Mouse (Mus musculus) hindbrain, embryonic 10.5 days (tissue): ENCODE results near the gene Map6. TPM values are rescaled to one million over a fixed set of nuclear protein-coding genes. Genes with fewer than 3 reads are reported as not detected.
A peak's percentile ranks its signal among the peaks of the same experiment; 100 is the strongest.

Experiments
- DNase-seq: peaks from one replicate; pipeline ENCODE4 v3.0.0-alpha.2; 2017; ENCODE audit warnings: low spot score
- H3K27ac ChIP-seq: fragments of 300-500 bp; sonication (generic); 2 replicates; pipeline ENCODE4 v1.5.1; 2016; ENCODE audit warnings: mild to moderate bottlenecking, moderate library complexity
- H3K27me3 ChIP-seq: fragments of 300-500 bp; sonication (generic); 2 replicates; pipeline ENCODE4 v1.6.1; 2016; ENCODE audit warnings: mild to moderate bottlenecking; ENCODE audit not compliant: poor library complexity, insufficient read depth, severe bottlenecking
- H3K36me3 ChIP-seq: fragments of 300-500 bp; sonication (generic); 2 replicates; pipeline ENCODE4 v1.6.1; 2016; ENCODE audit warnings: mild to moderate bottlenecking, moderate library complexity
- H3K4me1 ChIP-seq: fragments of 300-500 bp; sonication (generic); replicated peaks from 2 replicates; pipeline ENCODE4 v1.6.1; 2016; ENCODE audit warnings: mild to moderate bottlenecking
- H3K4me3 ChIP-seq: fragments of 300-500 bp; sonication (generic); 2 replicates; pipeline ENCODE4 v1.5.1; 2016; ENCODE audit warnings: mild to moderate bottlenecking, moderate library complexity
- H3K9me3 ChIP-seq: fragments of 300-500 bp; sonication (generic); 2 replicates; pipeline ENCODE4 v1.6.1; 2016; ENCODE audit warnings: mild to moderate bottlenecking, moderate library complexity
- WGBS: fragments of 180-500 bp; shearing (Covaris S2); methylation state at CpG from one replicate; pipeline ENCODE4 v1.1.7; 2016; 5-methylcytosine and 5-hydroxymethylcytosine counted together
- polyA plus RNA-seq: library from polyadenylated mRNA; unstranded; fragments of >200 nt; fragmentation: Nextera tagmentation; extraction: Ambion mirVana; gene quantifications from 2 replicates; pipeline ENCODE4 v1.2.1, GENCODE M21; 2016

Map6 gene
- polyA plus RNA-seq, 1 experiment from 2014 or later, result 65.5 TPM

- H3K9me3 ChIP-seq, result no peaks in the 10 kb centered on the region
- DNase-seq, result peak; percentile 45
- no peak overlapping the region for H3K4me3 ChIP-seq
- H3K27me3 ChIP-seq, result no peaks in the 10 kb centered on the region
- WGBS, result 35% methylated on average over 3 of the region's 3 CpGs
- peak overlapping the region; percentile 1 for H3K27ac ChIP-seq
- no peaks in the 10 kb centered on the region for H3K36me3 ChIP-seq
- peaks cover 54% of the 10 kb centered on the region for H3K4me1 ChIP-seq
Measured at GRCm38 (mm10) chr7:99300650-99301175, 33.5 kb downstream of the Map6 start.

GRCm38 (mm10) chr7:99304029-99304428 is 36.8 kb downstream of the Map6 start:
- WGBS, result 51% methylated on average over 6 of the region's 6 CpGs
- H3K27ac ChIP-seq, result peak overlapping the region; percentile 80
- no peak for DNase-seq
- H3K9me3 ChIP-seq, result no peaks in the 10 kb centered on the region
- no peak overlapping the region for H3K4me3 ChIP-seq
- no peaks in the 10 kb centered on the region for H3K27me3 ChIP-seq
- H3K4me1 ChIP-seq, result peaks cover 83% of the 10 kb centered on the region
- H3K36me3 ChIP-seq, result no peaks in the 10 kb centered on the region

- 47% methylated on average over 5 of the region's 5 CpGs for WGBS
- no peaks in the 10 kb centered on the region; the same call in 1 of the 2 replicates for H3K27me3 ChIP-seq
- DNase-seq, result peak; percentile 34
- H3K36me3 ChIP-seq, result no peaks in the 10 kb centered on the region
- H3K4me3 ChIP-seq, result no peak overlapping the region
- peaks cover 82% of the 10 kb centered on the region for H3K4me1 ChIP-seq
- H3K27ac ChIP-seq, result peak overlapping the region; percentile 80
- H3K9me3 ChIP-seq, result no peaks in the 10 kb centered on the region
Measured at GRCm38 (mm10) chr7:99304949-99305372, 37.7 kb downstream of the Map6 start.

- Histone ChIP-seq H3K9me3 (no peaks in the 10 kb centered on the region), H3K27ac (peak overlapping the region; percentile 83), H3K36me3 (no peaks in the 10 kb centered on the region), H3K4me1 (peaks cover 75% of the 10 kb centered on the region), H3K4me3 (no peak overlapping the region), H3K27me3 (no peaks in the 10 kb centered on the region; the same call in 1 of the 2 replicates)
- 84% methylated on average over 4 of the region's 4 CpGs for WGBS
- no peak for DNase-seq
Measured at GRCm38 (mm10) chr7:99305688-99306087, 38.4 kb downstream of the Map6 start.

GRCm38 (mm10) chr7:99306640-99307039 is 39.4 kb downstream of the Map6 start:
- H3K4me1 ChIP-seq, result peaks cover 77% of the 10 kb centered on the region
- H3K36me3 ChIP-seq, result no peaks in the 10 kb centered on the region
- H3K4me3 ChIP-seq, result no peak overlapping the region
- 5% methylated on average over 3 of the region's 3 CpGs for WGBS
- H3K27ac ChIP-seq, result peak overlapping the region; percentile 83
- H3K27me3 ChIP-seq, result no peaks in the 10 kb centered on the region; the same call in 1 of the 2 replicates
- DNase-seq, result peak; percentile 69
- no peaks in the 10 kb centered on the region for H3K9me3 ChIP-seq

- 66% methylated on average over 7 of the region's 7 CpGs for WGBS
- H3K36me3 ChIP-seq, result peaks cover 11% of the 10 kb centered on the region
- no peaks in the 10 kb centered on the region for H3K9me3 ChIP-seq
- H3K4me1 ChIP-seq, result peaks cover 65% of the 10 kb centered on the region
- peaks cover 6% of the 10 kb centered on the region; the same call in 1 of the 2 replicates for H3K27me3 ChIP-seq
- H3K4me3 ChIP-seq, result no peak overlapping the region
- H3K27ac ChIP-seq, result peak overlapping the region; percentile 85
- no peak for DNase-seq
Measured at GRCm38 (mm10) chr7:99311433-99311832, 44.2 kb downstream of the Map6 start.

GRCm38 (mm10) chr7:99312058-99312457 is 44.8 kb downstream of the Map6 start:
- 67% methylated on average over 4 of the region's 4 CpGs for WGBS
- H3K9me3 ChIP-seq, result no peaks in the 10 kb centered on the region
- DNase-seq, result no peak
- H3K4me1 ChIP-seq, result peaks cover 60% of the 10 kb centered on the region
- peaks cover 17% of the 10 kb centered on the region for H3K36me3 ChIP-seq
- peak overlapping the region; percentile 85 for H3K27ac ChIP-seq
- peaks cover 6% of the 10 kb centered on the region; the same call in 1 of the 2 replicates for H3K27me3 ChIP-seq
- 0 out of 2 replicates have a peak overlapping the region, but pooled peaks have one; percentile 1 for H3K4me3 ChIP-seq

GRCm38 (mm10) chr7:99312671-99313143 is 45.5 kb downstream of the Map6 start:
- 26% methylated on average over 8 of the region's 8 CpGs for WGBS
- H3K9me3 ChIP-seq, result no peaks in the 10 kb centered on the region
- DNase-seq, result peak; percentile 67
- H3K36me3 ChIP-seq, result peaks cover 23% of the 10 kb centered on the region
- peak overlapping the region; percentile 85 for H3K27ac ChIP-seq
- 0 out of 2 replicates have a peak overlapping the region, but pooled peaks have one; percentile 7 for H3K4me3 ChIP-seq
- peaks cover 60% of the 10 kb centered on the region for H3K4me1 ChIP-seq
- H3K27me3 ChIP-seq, result peaks cover 6% of the 10 kb centered on the region; the same call in 1 of the 2 replicates

- Histone ChIP-seq H3K36me3 (peaks cover 28% of the 10 kb centered on the region), H3K9me3 (no peaks in the 10 kb centered on the region), H3K27me3 (peaks cover 6% of the 10 kb centered on the region; the same call in 1 of the 2 replicates), H3K4me1 (peaks cover 60% of the 10 kb centered on the region), H3K27ac (peak overlapping the region; percentile 85), H3K4me3 (peak overlapping the region; percentile 16; the same call in 1 of the 2 replicates)
- 62% methylated on average over 8 of the region's 8 CpGs for WGBS
- no peak for DNase-seq
Measured at GRCm38 (mm10) chr7:99313253-99313652, 46.0 kb downstream of the Map6 start.

- 87% methylated on average over 4 of the region's 4 CpGs for WGBS
- H3K27ac ChIP-seq, result peak overlapping the region; percentile 24
- H3K4me3 ChIP-seq, result no peak overlapping the region
- H3K27me3 ChIP-seq, result peaks cover 9% of the 10 kb centered on the region
- H3K36me3 ChIP-seq, result peaks cover 34% of the 10 kb centered on the region
- peaks cover 69% of the 10 kb centered on the region for H3K4me1 ChIP-seq
- no peak for DNase-seq
- H3K9me3 ChIP-seq, result no peaks in the 10 kb centered on the region
Measured at GRCm38 (mm10) chr7:99314565-99314964, 47.3 kb downstream of the Map6 start.

- H3K4me1 ChIP-seq, result peaks cover 81% of the 10 kb centered on the region
- peaks cover 16% of the 10 kb centered on the region; the same call in 1 of the 2 replicates for H3K27me3 ChIP-seq
- peak overlapping the region; percentile 66; the same call in 1 of the 2 replicates for H3K27ac ChIP-seq
Measured at GRCm38 (mm10) chr7:99316207-99316606, 49.0 kb downstream of the Map6 start.

GRCm38 (mm10) chr7:99317475-99317874 is 50.2 kb downstream of the Map6 start:
- peaks cover 68% of the 10 kb centered on the region for H3K4me1 ChIP-seq
- H3K27ac ChIP-seq, result no peak overlapping the region
- no peaks in the 10 kb centered on the region for H3K9me3 ChIP-seq
- no peak for DNase-seq
- peaks cover 41% of the 10 kb centered on the region for H3K36me3 ChIP-seq
- H3K27me3 ChIP-seq, result peaks cover 18% of the 10 kb centered on the region; the same call in 1 of the 2 replicates
- H3K4me3 ChIP-seq, result no peak overlapping the region
- 78% methylated on average over 7 of the region's 7 CpGs for WGBS

More at GRCm38 (mm10) chr7:99316207-99316606, 49.0 kb downstream of the Map6 start:
- 79% methylated on average over 7 of the region's 7 CpGs for WGBS
- Histone ChIP-seq H3K36me3 (peaks cover 34% of the 10 kb centered on the region), H3K4me3 (no peak overlapping the region), H3K9me3 (no peaks in the 10 kb centered on the region)
- no peak for DNase-seq

- no peak overlapping the region for H3K4me3 ChIP-seq
- H3K27ac ChIP-seq, result peak overlapping the region; percentile 50
- no peaks in the 10 kb centered on the region for H3K9me3 ChIP-seq
- WGBS, result 45% methylated on average over 14 of the region's 14 CpGs
- DNase-seq, result peak; percentile 26
- peaks cover 60% of the 10 kb centered on the region for H3K4me1 ChIP-seq
- H3K27me3 ChIP-seq, result peaks cover 19% of the 10 kb centered on the region; the same call in 1 of the 2 replicates
- peaks cover 47% of the 10 kb centered on the region for H3K36me3 ChIP-seq
Measured at GRCm38 (mm10) chr7:99320524-99320923, 53.3 kb downstream of the Map6 start.
